Mouse (Mus musculus) heart, embryonic 13.5 days (tissue): ENCODE measurements around the gene Gemin5. TPM values are rescaled to one million over a fixed set of nuclear protein-coding genes. Genes with fewer than 3 reads are reported as not detected.
"Not testable (repeated sequence)": the region's sequence is repeated elsewhere in the genome, so short reads cannot be mapped to it uniquely, and the experiment has no call there.

Experiments used
- ATAC-seq: fragments of 200-750 bp; cut with Nextera tagmentation; 2 replicates; pipeline ENCODE4 v1.8.0; 2017; ENCODE audit warnings: moderate TSS enrichment; ENCODE audit not compliant: insufficient number of reproducible peaks, low FRiP score, low TSS enrichment; ENCODE audit errors: extremely low read depth
- H3K27ac ChIP-seq: fragments of 300-500 bp; sonication (generic); replicated peaks from 2 replicates; pipeline ENCODE4 v1.5.1; 2015; ENCODE audit warnings: moderate library complexity, mild to moderate bottlenecking, inconsistent platforms
- H3K27me3 ChIP-seq: fragments of 300-500 bp; sonication (generic); replicated peaks from 2 replicates; pipeline ENCODE4 v1.6.1; 2015; ENCODE audit warnings: mild to moderate bottlenecking, inconsistent platforms
- H3K36me3 ChIP-seq: fragments of 300-500 bp; sonication (generic); 2 replicates; pipeline ENCODE4 v1.6.1; 2015; ENCODE audit warnings: mild to moderate bottlenecking, inconsistent platforms
- H3K4me1 ChIP-seq: fragments of 300-500 bp; sonication (generic); 2 replicates; pipeline ENCODE4 v1.6.1; 2015; ENCODE audit warnings: inconsistent platforms
- H3K4me2 ChIP-seq: fragments of 300-500 bp; sonication (generic); 2 replicates; pipeline ENCODE4 v1.6.1; 2015; ENCODE audit warnings: inconsistent platforms, mild to moderate bottlenecking, moderate library complexity
- H3K4me3 ChIP-seq: fragments of 300-500 bp; sonication (generic); 2 replicates; pipeline ENCODE4 v1.5.1; 2015; ENCODE audit warnings: moderate library complexity, mild to moderate bottlenecking, inconsistent platforms
- H3K9ac ChIP-seq: fragments of 300-500 bp; sonication (generic); 2 replicates; pipeline ENCODE4 v1.6.1; 2015; ENCODE audit warnings: inconsistent platforms, mild to moderate bottlenecking, moderate library complexity
- H3K9me3 ChIP-seq: fragments of 300-500 bp; sonication (generic); 2 replicates; pipeline ENCODE4 v1.6.1; 2016; ENCODE audit warnings: inconsistent platforms
- WGBS: fragments of 180-500 bp; shearing (Covaris S2); methylation state at CpG from one replicate; pipeline ENCODE4 v1.1.7; 2015; ENCODE audit warnings: mixed read lengths; 5-methylcytosine and 5-hydroxymethylcytosine counted together
- polyA plus RNA-seq: library from polyadenylated mRNA; unstranded; fragments of >200 nt; fragmentation: Nextera tagmentation; extraction: Ambion mirVana; gene quantifications from 2 replicates; pipeline ENCODE4 v1.2.1, GENCODE M21; 2015

Gemin5 gene
- polyA plus RNA-seq, 1 experiment from 2014 or later, result 13.5 TPM

- Histone ChIP-seq H3K4me1 (peaks cover 14% of the 10 kb centered on the region), H3K9me3 (no peaks in the 10 kb centered on the region), H3K36me3 (no peaks in the 10 kb centered on the region), H3K4me2 (peak overlapping the region; percentile 87), H3K4me3 (no peak overlapping the region), H3K27me3 (no peaks in the 10 kb centered on the region), H3K9ac (no peak overlapping the region), H3K27ac (no peak overlapping the region)
- ATAC-seq, result no peak
- WGBS, result 86% methylated on average over 4 of the region's 4 CpGs
These were observed 31.9 kb upstream of the Gemin5 start for GRCm38 (mm10) chr11:58200226-58200625.

DNA sequence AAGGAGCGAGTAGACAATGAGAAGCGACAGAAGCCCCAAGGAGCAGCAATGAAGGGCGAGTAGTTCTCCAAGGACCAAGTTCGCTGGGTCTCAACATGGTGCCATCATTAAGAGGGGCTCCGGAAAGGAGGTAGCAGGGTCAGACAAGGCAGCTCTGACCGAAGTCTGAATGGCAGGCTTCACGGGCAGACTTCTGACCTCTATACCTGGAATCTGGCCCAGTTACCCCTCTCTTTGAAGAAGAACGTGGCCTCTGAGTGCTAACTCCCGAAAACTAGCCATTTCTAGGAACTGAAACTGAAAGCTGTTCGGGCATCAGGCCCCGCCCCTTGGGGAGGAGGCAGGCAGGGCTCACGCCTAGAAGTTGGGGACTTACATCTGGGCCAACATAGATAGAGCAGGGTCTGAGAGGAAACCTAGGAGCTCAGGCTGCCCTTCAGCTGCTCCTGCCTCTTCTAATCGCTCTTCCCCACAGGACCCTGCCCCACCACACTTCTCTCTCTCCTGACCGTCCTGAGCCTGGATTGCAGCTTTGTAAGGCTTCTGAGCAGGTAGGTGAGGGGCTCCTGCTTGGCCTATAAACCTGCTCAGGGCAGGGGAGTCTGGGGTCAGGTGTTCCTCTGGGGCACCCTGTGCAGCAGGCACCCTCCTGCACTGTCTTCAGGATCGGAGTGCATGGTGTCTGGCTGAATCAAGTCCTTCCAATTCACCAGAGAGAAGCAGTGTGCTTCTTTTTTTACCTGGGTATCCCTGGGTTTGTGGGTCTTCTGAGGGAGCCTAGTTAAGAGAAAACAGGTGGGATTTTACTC, 31.1 kb upstream of the Gemin5 start, which contains the start of the genes Igtp and Irgm2:
TSS of gene Igtp (plus strand) at position 328 of the 809 bp plus-strand sequence.
TSS of gene Irgm2 (plus strand) at position 390 of the 809 bp plus-strand sequence.
- H3K4me3 ChIP-seq, result peak within 1 kb of the TSS; percentile 73
- peak within 1 kb of the TSS; percentile 87 for H3K4me2 ChIP-seq
- 7% methylated on average over 14 of the region's 15 CpGs for WGBS
- H3K9me3 ChIP-seq, H3K36me3 ChIP-seq, H3K27me3 ChIP-seq: not testable (repeated sequence)
- peak; percentile 70 for ATAC-seq
- peak within 1 kb of the TSS; percentile 83 for H3K9ac ChIP-seq
- peaks cover 14% of the 10 kb centered on the region for H3K4me1 ChIP-seq
- H3K27ac ChIP-seq, result peak within 1 kb of the TSS; percentile 74

- Histone ChIP-seq H3K27ac (no peak overlapping the region), H3K27me3 (no peaks in the 10 kb centered on the region), H3K9me3 (no peaks in the 10 kb centered on the region), H3K4me1 (peaks cover 21% of the 10 kb centered on the region), H3K36me3 (no peaks in the 10 kb centered on the region), H3K4me2 (peak overlapping the region; percentile 87), H3K4me3 (peak overlapping the region; percentile 73), H3K9ac (peak overlapping the region; percentile 83)
- no peak for ATAC-seq
- WGBS, result 74% methylated on average over 4 of the region's 4 CpGs
These were observed 30.3 kb upstream of the Gemin5 start for GRCm38 (mm10) chr11:58198663-58199062.

GRCm38 (mm10) chr11:58193860-58194520, 25.7 kb upstream of the Gemin5 start:
- H3K27me3 ChIP-seq, result no peaks in the 10 kb centered on the region
- no peaks in the 10 kb centered on the region; the same call in 1 of the 2 replicates for H3K9me3 ChIP-seq
- peaks cover 24% of the 10 kb centered on the region for H3K4me1 ChIP-seq
- no peaks in the 10 kb centered on the region for H3K36me3 ChIP-seq
- peak overlapping the region; percentile 47 for H3K4me2 ChIP-seq
- ATAC-seq, result no peak
- H3K27ac ChIP-seq, result peak overlapping the region; percentile 63
- H3K4me3 ChIP-seq, result 0 out of 2 replicates have a peak overlapping the region, but pooled peaks have one; percentile 3
- 31% methylated on average over 4 of the region's 4 CpGs for WGBS
- H3K9ac ChIP-seq, result no peak overlapping the region

DNA sequence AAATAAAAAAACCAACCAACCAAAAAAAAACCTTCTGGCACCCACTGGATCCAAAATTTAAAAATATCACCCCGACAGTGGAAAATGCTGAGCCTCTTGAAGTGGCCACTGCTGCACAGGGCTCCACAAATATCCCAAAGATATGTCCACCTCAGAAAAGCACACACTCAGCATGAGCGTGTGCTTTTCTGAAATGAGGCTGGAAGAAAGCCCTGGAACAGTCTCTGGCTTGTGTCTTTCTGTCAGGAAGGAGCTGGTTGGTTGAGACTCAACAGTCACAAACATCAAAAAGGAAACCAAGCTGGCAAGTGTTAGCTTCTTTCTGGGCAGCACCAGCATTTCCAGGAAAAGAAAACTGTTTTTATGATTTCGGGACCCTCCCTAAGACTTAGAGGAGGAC, 25.0 kb upstream of the Gemin5 start:
- peak overlapping the region; percentile 63 for H3K27ac ChIP-seq
- no peaks in the 10 kb centered on the region for H3K27me3 ChIP-seq
- H3K4me1 ChIP-seq, result peaks cover 24% of the 10 kb centered on the region
- no peak overlapping the region for H3K9ac ChIP-seq
- H3K4me3 ChIP-seq, result 0 out of 2 replicates have a peak overlapping the region, but pooled peaks have one; percentile 3
- H3K4me2 ChIP-seq, result peak overlapping the region; percentile 47
- peak; percentile 51; the same call in 1 of the 2 replicates for ATAC-seq
- 29% methylated on average over 3 of the region's 3 CpGs for WGBS
- no peaks in the 10 kb centered on the region; the same call in 1 of the 2 replicates for H3K9me3 ChIP-seq
- no peaks in the 10 kb centered on the region for H3K36me3 ChIP-seq

- H3K4me3 ChIP-seq, result no peak overlapping the region
- H3K27ac ChIP-seq, result no peak overlapping the region
- H3K36me3 ChIP-seq, result no peaks in the 10 kb centered on the region
- whole genome bisulfite sequencing, result 88% methylated on average over 6 of the region's 6 CpGs
- peaks cover 18% of the 10 kb centered on the region for H3K4me1 ChIP-seq
- H3K4me2 ChIP-seq, result no peak overlapping the region
- no peak overlapping the region for H3K9ac ChIP-seq
- no peak for ATAC-seq
- no peaks in the 10 kb centered on the region; the same call in 1 of the 2 replicates for H3K9me3 ChIP-seq
- no peaks in the 10 kb centered on the region for H3K27me3 ChIP-seq
These were observed 21.3 kb upstream of the Gemin5 start for GRCm38 (mm10) chr11:58189675-58190074.

GRCm38 (mm10) chr11:58183579-58183978, 15.2 kb upstream of the Gemin5 start:
- Histone ChIP-seq H3K27ac (no peak overlapping the region), H3K4me3 (no peak overlapping the region), H3K4me1 (peaks cover 4% of the 10 kb centered on the region; the same call in 1 of the 2 replicates), H3K27me3 (no peaks in the 10 kb centered on the region), H3K9me3 (no peaks in the 10 kb centered on the region), H3K36me3 (peaks cover 24% of the 10 kb centered on the region), H3K9ac (no peak overlapping the region), H3K4me2 (no peak overlapping the region)
- no peak for ATAC-seq
- 82% methylated on average over 3 of the region's 3 CpGs for WGBS

GRCm38 (mm10) chr11:58180756-58181155, 12.4 kb upstream of the Gemin5 start:
- H3K9me3 ChIP-seq, result no peaks in the 10 kb centered on the region
- ATAC-seq, result no peak
- H3K27ac ChIP-seq, result no peak overlapping the region
- no peak overlapping the region for H3K4me3 ChIP-seq
- H3K36me3 ChIP-seq, result peaks cover 52% of the 10 kb centered on the region
- peaks cover 4% of the 10 kb centered on the region; the same call in 1 of the 2 replicates for H3K4me1 ChIP-seq
- no peak overlapping the region for H3K9ac ChIP-seq
- H3K4me2 ChIP-seq, result no peak overlapping the region
- H3K27me3 ChIP-seq, result no peaks in the 10 kb centered on the region
- whole genome bisulfite sequencing, result 91% methylated on average over 7 of the region's 7 CpGs

GRCm38 (mm10) chr11:58179986-58180385, 11.6 kb upstream of the Gemin5 start:
- ATAC-seq, H3K4me2 ChIP-seq, H3K4me3 ChIP-seq, H3K27me3 ChIP-seq, H3K9ac ChIP-seq, H3K4me1 ChIP-seq, H3K9me3 ChIP-seq, H3K27ac ChIP-seq: not testable (repeated sequence)
- 88% methylated on average over 6 of the region's 6 CpGs for WGBS
- H3K36me3 ChIP-seq, result peaks cover 60% of the 10 kb centered on the region

- H3K4me2 ChIP-seq, result no peak overlapping the region
- 20% methylated on average over 3 of the region's 3 CpGs for WGBS
- peaks cover 4% of the 10 kb centered on the region; the same call in 1 of the 2 replicates for H3K4me1 ChIP-seq
- no peaks in the 10 kb centered on the region for H3K27me3 ChIP-seq
- no peak for ATAC-seq
- no peaks in the 10 kb centered on the region for H3K9me3 ChIP-seq
- H3K36me3 ChIP-seq, result peaks cover 64% of the 10 kb centered on the region
- no peak overlapping the region for H3K9ac ChIP-seq
- no peak overlapping the region for H3K4me3 ChIP-seq
- H3K27ac ChIP-seq, result no peak overlapping the region
These were observed 11.2 kb upstream of the Gemin5 start for GRCm38 (mm10) chr11:58179563-58179962.

- Histone ChIP-seq H3K4me3 (peak within 1 kb of the TSS; percentile 72), H3K27ac (peak within 1 kb of the TSS; percentile 43), H3K36me3 (peaks cover 40% of the 10 kb centered on the region), H3K4me2 (peak within 1 kb of the TSS; percentile 79), H3K9me3 (no peaks in the 10 kb centered on the region), H3K4me1 (peaks cover 22% of the 10 kb centered on the region), H3K27me3 (no peaks in the 10 kb centered on the region), H3K9ac (peak within 1 kb of the TSS; percentile 89)
- ATAC-seq, result peak; percentile 79; the same call in 1 of the 2 replicates
- WGBS, result under 1% methylated on average over 34 of the region's 34 CpGs
These were observed 3.2 kb upstream of the Gemin5 start, which contains the start of gene Mrpl22 for GRCm38 (mm10) chr11:58171459-58172091. Mrpl22 (plus strand) TSS chr11:58171661.
